Comparison of ENCODE assay signal across 8 mouse cellular contexts in genomic region chr4:23983452-23983805, GRCm38 (mm10).
DNase-seq lines count a peak whose midpoint lies in the region; ATAC-seq and TF ChIP-seq lines count a peak whose summit lies in the region.

No protein-coding gene starts in this region.

- no peak overlapping the region for H3K9ac ChIP-seq in heart, embryonic 14.5 days (ENCODE audit: low read length)
- H3K9ac ChIP-seq in hindbrain, embryonic 14.5 days, result peak overlapping the region; percentile 39
- H3K9ac ChIP-seq in midbrain, postnatal 0 days (replicated peaks; ENCODE audit: low read length, poor library complexity, severe bottlenecking), result peak overlapping the region; percentile 48

- no peak for TF ChIP-seq CTCF in midbrain, postnatal 0 days (IDR thresholded peaks at IDR 0.05)

- intact Hi-C loops in gastrocnemius, postnatal 36 days (cut with DNase I), result no loop called here

- H3K4me2 ChIP-seq in heart, embryonic 14.5 days (ENCODE audit: low read length), result peak overlapping the region; percentile 64
- peak overlapping the region; percentile 46 for H3K4me2 ChIP-seq in hindbrain, embryonic 14.5 days (replicated peaks)
- H3K4me2 ChIP-seq in midbrain, postnatal 0 days (ENCODE audit: low read depth, low read length, poor library complexity, severe bottlenecking), result peak overlapping the region; percentile 45

- H3K4me3 ChIP-seq in heart, embryonic 14.5 days (ENCODE audit: control insufficient read depth in 1 of 2, insufficient read depth in 1 of 2, low read depth in 1 of 2, low read length in 2 of 2), result peak overlapping the region; percentile 20 to 30
- peak overlapping the region; percentile 7; the same call in 1 of the 2 replicates for H3K4me3 ChIP-seq in hindbrain, embryonic 14.5 days (replicated peaks; ENCODE audit: low read length)
- H3K4me3 ChIP-seq in midbrain, postnatal 0 days (ENCODE audit: low read depth, low read length), result peak overlapping the region; percentile 13

- H3K27ac ChIP-seq in heart, embryonic 14.5 days (replicated peaks in 1 of 2; ENCODE audit: control insufficient read depth in 1 of 2, insufficient read depth in 1 of 2, low read depth in 2 of 2, low read length in 2 of 2), result no peak overlapping the region
- peak overlapping the region; percentile 82 for H3K27ac ChIP-seq in hindbrain, embryonic 14.5 days
- peak overlapping the region; percentile 83 for H3K27ac ChIP-seq in midbrain, postnatal 0 days (ENCODE audit: low read depth, low read length)

- no peaks in the 10 kb centered on the region for H3K9me3 ChIP-seq in heart, embryonic 14.5 days (ENCODE audit: control insufficient read depth, low read length)
- no peaks in the 10 kb centered on the region for H3K9me3 ChIP-seq in hindbrain, embryonic 14.5 days (ENCODE audit: control insufficient read depth, low read length)
- H3K9me3 ChIP-seq in midbrain, postnatal 0 days (ENCODE audit: low read length), result no peaks in the 10 kb centered on the region

- DNase-seq in heart, postnatal 4 days, result no peak
- peak; percentile 9 for DNase-seq in ZHBTc4 (ENCODE audit: low read depth, low spot score)
- peak; percentile 46 for DNase-seq in hindbrain, embryonic 14.5 days (ENCODE audit: low spot score)
- DNase-seq in midbrain, postnatal 0 days (ENCODE audit: low spot score), result peak; percentile 67
- no peak for DNase-seq in gastrocnemius, postnatal 36 days
- no peak for DNase-seq in adrenal gland, adult 18-20 months (ENCODE audit: low spot score in 2 of 2)
- DNase-seq in natural killer cell, adult 2 months (ENCODE audit: low spot score in 2 of 2), result no peak

- WGBS in heart, embryonic 14.5 days, result 5% methylated on average over 8 of the region's 8 CpGs
- 8% methylated on average over 8 of the region's 8 CpGs for WGBS in hindbrain, embryonic 14.5 days
- WGBS in midbrain, postnatal 0 days, result 6% methylated on average over 7 of the region's 8 CpGs

- no peaks in the 10 kb centered on the region for H3K27me3 ChIP-seq in heart, embryonic 14.5 days (ENCODE audit: control insufficient read depth, insufficient read depth, low read length)
- H3K27me3 ChIP-seq in hindbrain, embryonic 14.5 days (ENCODE audit: control insufficient read depth, insufficient read depth, low read length), result no peaks in the 10 kb centered on the region
- no peaks in the 10 kb centered on the region for H3K27me3 ChIP-seq in midbrain, postnatal 0 days (ENCODE audit: insufficient read depth, low read length)

- ATAC-seq in heart, embryonic 14.5 days (ENCODE audit: insufficient number of reproducible peaks, insufficient read depth, low FRiP score, low read depth), result no peak
- peak; percentile 81; the same call in 1 of the 2 replicates for ATAC-seq in hindbrain, embryonic 14.5 days (ENCODE audit: low FRiP score)
- ATAC-seq in midbrain, postnatal 0 days (ENCODE audit: low FRiP score), result peak; percentile 79

- no peaks in the 10 kb centered on the region for H3K36me3 ChIP-seq in heart, embryonic 14.5 days (ENCODE audit: control insufficient read depth, insufficient read depth, low read length)
- H3K36me3 ChIP-seq in hindbrain, embryonic 14.5 days (replicated peaks; ENCODE audit: control insufficient read depth, insufficient read depth), result no peaks in the 10 kb centered on the region
- H3K36me3 ChIP-seq in midbrain, postnatal 0 days (ENCODE audit: insufficient read depth, low read length), result no peaks in the 10 kb centered on the region

- peaks cover 6% of the 10 kb centered on the region in 2 experiments; a peak in 3 of 4 replicates for H3K4me1 ChIP-seq in heart, embryonic 14.5 days (ENCODE audit: control insufficient read depth in 2 of 2, insufficient read depth in 2 of 2, low read length in 2 of 2)
- H3K4me1 ChIP-seq in hindbrain, embryonic 14.5 days (replicated peaks; ENCODE audit: control insufficient read depth, insufficient read depth, low read length), result no peaks in the 10 kb centered on the region
- H3K4me1 ChIP-seq in midbrain, postnatal 0 days (ENCODE audit: insufficient read depth, low read length), result no peaks in the 10 kb centered on the region; the same call in 1 of the 2 replicates

Comparison
In these comparisons a context has a peak if more than half of its experiments do, and no peak if none do; other contexts are left out.
1. H3K27ac ChIP-seq: peak in hindbrain, embryonic 14.5 days (single experiment) and midbrain, postnatal 0 days (single experiment); none in heart, embryonic 14.5 days (0 of 2).
2. DNase-seq: peak in ZHBTc4 (single experiment), hindbrain, embryonic 14.5 days (single experiment) and midbrain, postnatal 0 days (single experiment); none in heart, postnatal 4 days (single experiment), gastrocnemius, postnatal 36 days (0 of 2), adrenal gland, adult 18-20 months (0 of 2) and natural killer cell, adult 2 months (0 of 2).
3. Peak in every context shown above with its lines, with median percentiles within 50 percentile points of each other: H3K4me2 ChIP-seq and H3K4me3 ChIP-seq.